Mouse (Mus musculus) 3134 (cell line): Measurements from ENCODE around the gene Slc10a7.
A peak's percentile ranks its signal among the peaks of the same experiment; 100 is the strongest.
"Not testable (repeated sequence)": the region's sequence is repeated elsewhere in the genome, so short reads cannot be mapped to it uniquely, and the experiment has no call there.

Experiments
- DNase-seq: peaks from one replicate; pipeline ENCODE4 v3.0.0-alpha.2; 2011; ENCODE audit warnings: low spot score; ENCODE audit not compliant: insufficient read length; ENCODE audit errors: extremely low read depth

Gene Slc10a7

GRCm38 (mm10) chr8:78545153-78545817, 36.1 kb downstream of the Slc10a7 start:
- not testable (repeated sequence) for DNase-seq

- no peak for DNase-seq
These were observed 41.0 kb downstream of the Slc10a7 start for GRCm38 (mm10) chr8:78549971-78550751.

- no peak for DNase-seq
These were observed 41.6 kb downstream of the Slc10a7 start for GRCm38 (mm10) chr8:78550752-78551134.

GRCm38 (mm10) chr8:78555817-78556216, 46.7 kb downstream of the Slc10a7 start:
- no peak for DNase-seq

GRCm38 (mm10) chr8:78556773-78557434, 47.8 kb downstream of the Slc10a7 start:
- DNase-seq, result no peak

- no peak for DNase-seq
These were observed 52.5 kb downstream of the Slc10a7 start for GRCm38 (mm10) chr8:78561620-78562019.

- no peak for DNase-seq
These were observed 54.4 kb downstream of the Slc10a7 start for GRCm38 (mm10) chr8:78563466-78564058.

- no peak for DNase-seq
These were observed 55.1 kb downstream of the Slc10a7 start for GRCm38 (mm10) chr8:78564200-78564599.

- DNase-seq, result no peak
These were observed 59.0 kb downstream of the Slc10a7 start for GRCm38 (mm10) chr8:78568196-78568595.

- DNase-seq, result no peak
These were observed 62.4 kb downstream of the Slc10a7 start for GRCm38 (mm10) chr8:78571528-78571927.

- DNase-seq, result no peak
These were observed 65.1 kb downstream of the Slc10a7 start for GRCm38 (mm10) chr8:78574207-78574606.

- no peak for DNase-seq
These were observed 68.4 kb downstream of the Slc10a7 start for GRCm38 (mm10) chr8:78577569-78577968.

GRCm38 (mm10) chr8:78578036-78578435, 68.9 kb downstream of the Slc10a7 start:
- DNase-seq, result no peak

GRCm38 (mm10) chr8:78584011-78584776, 75.0 kb downstream of the Slc10a7 start:
- no peak for DNase-seq

- peak; percentile 40 for DNase-seq
These were observed 75.7 kb downstream of the Slc10a7 start for GRCm38 (mm10) chr8:78584863-78585262.

GRCm38 (mm10) chr8:78595481-78595908, 86.3 kb downstream of the Slc10a7 start:
- DNase-seq, result no peak

GRCm38 (mm10) chr8:78598237-78598636, 89.1 kb downstream of the Slc10a7 start:
- DNase-seq, result no peak

- DNase-seq, result no peak
These were observed 93.9 kb downstream of the Slc10a7 start for GRCm38 (mm10) chr8:78603084-78603483.

GRCm38 (mm10) chr8:78604426-78604825, 95.3 kb downstream of the Slc10a7 start:
- no peak for DNase-seq

GRCm38 (mm10) chr8:78609301-78609700, 100.2 kb downstream of the Slc10a7 start:
- DNase-seq, result no peak
